Mouse (Mus musculus): Measurements from ENCODE around the gene Btf3. TPM values are rescaled to one million over a fixed set of nuclear protein-coding genes. Genes with fewer than 3 reads are reported as not detected.

The Btf3 gene
- polyA plus RNA-seq, 1 experiment from 2014 or later: 559 TPM

GRCm38 (mm10) chr13:98356176-98356972 is 39.6 kb upstream of the Btf3 start:
- 13% methylated on average over 9 of the region's 9 CpGs for WGBS
- no peak overlapping the region for H3K9ac ChIP-seq (ENCODE audit: low read length)
- DNase-seq (ENCODE audit: low spot score): no peak

GRCm38 (mm10) chr13:98355559-98356111 is 38.8 kb upstream of the Btf3 start:
- ATAC-seq (ENCODE audit: low FRiP score, low TSS enrichment) (peak; percentile 40; the same call in 1 of the 2 replicates), DNase-seq (ENCODE audit: low spot score) (peak; percentile 30)
- H3K36me3 ChIP-seq (ENCODE audit: control insufficient read depth, insufficient read depth, low read length): no peaks in the 10 kb centered on the region
- TF ChIP-seq EP300 (optimal IDR thresholded peaks at IDR 0.05) (no peak), CTCF (IDR thresholded peaks at IDR 0.05; ENCODE audit: low read depth) (no peak)
- no peak overlapping the region for H3K9ac ChIP-seq (ENCODE audit: low read length)
- no peaks in the 10 kb centered on the region for H3K9me3 ChIP-seq (ENCODE audit: control insufficient read depth, low read length)
- H3K27ac ChIP-seq (replicated peaks): no peak overlapping the region
- H3K4me2 ChIP-seq (replicated peaks; ENCODE audit: low read depth): peak overlapping the region; percentile 68
- H3K4me1 ChIP-seq (replicated peaks; ENCODE audit: control insufficient read depth, insufficient read depth): peaks cover 3% of the 10 kb centered on the region; the same call in 1 of the 2 replicates
- H3K27me3 ChIP-seq (ENCODE audit: control insufficient read depth, insufficient read depth, low read length): peaks cover 49% of the 10 kb centered on the region
- peak overlapping the region; percentile 36 for H3K4me3 ChIP-seq (ENCODE audit: low read depth, low read length)
- WGBS: 2% methylated on average over 64 of the region's 81 CpGs

More at GRCm38 (mm10) chr13:98356176-98356972, 39.6 kb upstream of the Btf3 start:
- Histone ChIP-seq H3K36me3 (ENCODE audit: control insufficient read depth, insufficient read depth, low read length) (no peaks in the 10 kb centered on the region), H3K9me3 (ENCODE audit: control insufficient read depth, low read length) (no peaks in the 10 kb centered on the region), H3K4me3 (ENCODE audit: low read depth, low read length) (no peak overlapping the region), H3K4me1 (replicated peaks; ENCODE audit: control insufficient read depth, insufficient read depth) (peaks cover 3% of the 10 kb centered on the region; the same call in 1 of the 2 replicates), H3K27me3 (ENCODE audit: control insufficient read depth, insufficient read depth, low read length) (peaks cover 54% of the 10 kb centered on the region), H3K27ac (replicated peaks) (no peak overlapping the region), H3K4me2 (replicated peaks; ENCODE audit: low read depth) (no peak overlapping the region)
- no peak for ATAC-seq (ENCODE audit: low FRiP score, low TSS enrichment)
- TF ChIP-seq CTCF (IDR thresholded peaks at IDR 0.05; ENCODE audit: low read depth) (no peak), EP300 (optimal IDR thresholded peaks at IDR 0.05) (no peak)

DNA sequence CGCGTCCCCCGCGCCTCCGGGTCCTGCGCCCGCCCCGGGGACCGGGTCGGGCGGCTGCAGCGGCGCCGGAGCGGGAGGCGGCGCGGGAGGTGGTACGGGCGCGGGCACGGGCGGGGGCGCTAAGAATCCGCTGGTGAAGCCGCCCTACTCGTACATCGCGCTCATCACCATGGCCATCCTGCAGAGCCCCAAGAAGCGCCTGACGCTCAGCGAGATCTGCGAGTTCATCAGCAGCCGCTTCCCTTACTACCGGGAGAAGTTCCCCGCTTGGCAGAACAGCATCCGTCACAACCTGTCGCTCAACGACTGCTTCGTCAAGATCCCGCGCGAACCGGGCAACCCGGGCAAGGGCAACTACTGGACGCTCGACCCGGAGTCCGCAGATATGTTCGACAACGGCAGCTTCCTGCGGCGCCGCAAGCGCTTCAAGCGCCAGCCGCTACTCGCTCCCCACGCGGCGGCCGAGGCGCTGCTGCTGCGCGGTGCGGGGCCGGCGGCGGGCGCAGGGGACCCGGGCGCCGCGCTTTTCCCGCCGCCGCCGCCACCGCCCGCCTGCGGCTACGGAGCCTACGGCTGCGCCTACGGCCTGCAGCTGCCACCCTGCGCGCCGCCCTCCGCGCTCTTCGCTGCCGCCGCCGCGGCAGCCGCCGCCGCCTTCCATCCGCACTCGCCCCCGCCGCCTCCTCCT is 38.2 kb upstream of the Btf3 start:
- peaks cover 45% of the 10 kb centered on the region for H3K27me3 ChIP-seq (ENCODE audit: control insufficient read depth, insufficient read depth, low read length)
- no peak for TF ChIP-seq CTCF (IDR thresholded peaks at IDR 0.05; ENCODE audit: low read depth)
- no peak for TF ChIP-seq EP300 (optimal IDR thresholded peaks at IDR 0.05)
- peaks cover 3% of the 10 kb centered on the region; the same call in 1 of the 2 replicates for H3K4me1 ChIP-seq (replicated peaks; ENCODE audit: control insufficient read depth, insufficient read depth)
- peak overlapping the region; percentile 31; the same call in 1 of the 2 replicates for H3K9ac ChIP-seq (ENCODE audit: low read length)
- under 1% methylated on average over 63 of the region's 102 CpGs for WGBS
- ATAC-seq (ENCODE audit: low FRiP score, low TSS enrichment): peak; percentile 26
- peak overlapping the region; percentile 36 for H3K4me3 ChIP-seq (ENCODE audit: low read depth, low read length)
- H3K36me3 ChIP-seq (ENCODE audit: control insufficient read depth, insufficient read depth, low read length): no peaks in the 10 kb centered on the region
- no peaks in the 10 kb centered on the region for H3K9me3 ChIP-seq (ENCODE audit: control insufficient read depth, low read length)
- H3K4me2 ChIP-seq (replicated peaks; ENCODE audit: low read depth): peak overlapping the region; percentile 68
- peak; percentile 33 for DNase-seq (ENCODE audit: low spot score)
- H3K27ac ChIP-seq (replicated peaks): no peak overlapping the region

- H3K4me2 ChIP-seq (replicated peaks; ENCODE audit: low read depth): peak within 1 kb of the TSS; percentile 68
- DNase-seq (ENCODE audit: low spot score): peak; percentile 54
- under 1% methylated on average over 56 of the region's 76 CpGs for WGBS
Measured at GRCm38 (mm10) chr13:98354090-98354801, 37.4 kb upstream of the Btf3 start, which contains the start of gene Foxd1. Gene Foxd1, plus strand, starts transcription at chr13:98354242.

GRCm38 (mm10) chr13:98353709-98354089 is 36.9 kb upstream of the Btf3 start:
- H3K4me1 ChIP-seq (replicated peaks; ENCODE audit: control insufficient read depth, insufficient read depth): peaks cover 3% of the 10 kb centered on the region; the same call in 1 of the 2 replicates
- ATAC-seq (ENCODE audit: low FRiP score, low TSS enrichment): no peak; the same call in 1 of the 2 replicates
- H3K36me3 ChIP-seq (ENCODE audit: control insufficient read depth, insufficient read depth, low read length): no peaks in the 10 kb centered on the region
- 3% methylated on average over 13 of the region's 13 CpGs for WGBS
- TF ChIP-seq CTCF (IDR thresholded peaks at IDR 0.05; ENCODE audit: low read depth) (no peak; the same call in 1 of the 2 replicates), EP300 (optimal IDR thresholded peaks at IDR 0.05) (no peak)
- H3K4me2 ChIP-seq (replicated peaks; ENCODE audit: low read depth): peak overlapping the region; percentile 68
- no peak overlapping the region for H3K27ac ChIP-seq (replicated peaks)
- H3K9me3 ChIP-seq (ENCODE audit: control insufficient read depth, low read length): no peaks in the 10 kb centered on the region
- peaks cover 39% of the 10 kb centered on the region for H3K27me3 ChIP-seq (ENCODE audit: control insufficient read depth, insufficient read depth, low read length)
- peak overlapping the region; percentile 36 for H3K4me3 ChIP-seq (ENCODE audit: low read depth, low read length)
- DNase-seq (ENCODE audit: low spot score): no peak
- H3K9ac ChIP-seq (ENCODE audit: low read length): no peak overlapping the region

More at GRCm38 (mm10) chr13:98354090-98354801, 37.4 kb upstream of the Btf3 start, which contains the start of gene Foxd1:
- peaks cover 3% of the 10 kb centered on the region; the same call in 1 of the 2 replicates for H3K4me1 ChIP-seq (replicated peaks; ENCODE audit: control insufficient read depth, insufficient read depth)
- no peak within 1 kb of the TSS for H3K27ac ChIP-seq (replicated peaks)
- H3K9me3 ChIP-seq (ENCODE audit: control insufficient read depth, low read length): no peaks in the 10 kb centered on the region
- ATAC-seq (ENCODE audit: low FRiP score, low TSS enrichment): peak; percentile 78
- TF ChIP-seq EP300 (optimal IDR thresholded peaks at IDR 0.05): no peak
- no peak; the same call in 1 of the 2 replicates for TF ChIP-seq CTCF (IDR thresholded peaks at IDR 0.05; ENCODE audit: low read depth)
- H3K9ac ChIP-seq (ENCODE audit: low read length): peak within 1 kb of the TSS; percentile 31; the same call in 1 of the 2 replicates
- peaks cover 41% of the 10 kb centered on the region for H3K27me3 ChIP-seq (ENCODE audit: control insufficient read depth, insufficient read depth, low read length)
- H3K4me3 ChIP-seq (ENCODE audit: low read depth, low read length): peak within 1 kb of the TSS; percentile 36
- no peaks in the 10 kb centered on the region for H3K36me3 ChIP-seq (ENCODE audit: control insufficient read depth, insufficient read depth, low read length)
